Mouse (Mus musculus): ENCODE measurements around the gene Dock4. TPM values are rescaled to one million over a fixed set of nuclear protein-coding genes. Genes with fewer than 3 reads are reported as not detected.

Gene Dock4
- total RNA-seq, 1 experiment from 2014 or later: 20.7 TPM

DNA sequence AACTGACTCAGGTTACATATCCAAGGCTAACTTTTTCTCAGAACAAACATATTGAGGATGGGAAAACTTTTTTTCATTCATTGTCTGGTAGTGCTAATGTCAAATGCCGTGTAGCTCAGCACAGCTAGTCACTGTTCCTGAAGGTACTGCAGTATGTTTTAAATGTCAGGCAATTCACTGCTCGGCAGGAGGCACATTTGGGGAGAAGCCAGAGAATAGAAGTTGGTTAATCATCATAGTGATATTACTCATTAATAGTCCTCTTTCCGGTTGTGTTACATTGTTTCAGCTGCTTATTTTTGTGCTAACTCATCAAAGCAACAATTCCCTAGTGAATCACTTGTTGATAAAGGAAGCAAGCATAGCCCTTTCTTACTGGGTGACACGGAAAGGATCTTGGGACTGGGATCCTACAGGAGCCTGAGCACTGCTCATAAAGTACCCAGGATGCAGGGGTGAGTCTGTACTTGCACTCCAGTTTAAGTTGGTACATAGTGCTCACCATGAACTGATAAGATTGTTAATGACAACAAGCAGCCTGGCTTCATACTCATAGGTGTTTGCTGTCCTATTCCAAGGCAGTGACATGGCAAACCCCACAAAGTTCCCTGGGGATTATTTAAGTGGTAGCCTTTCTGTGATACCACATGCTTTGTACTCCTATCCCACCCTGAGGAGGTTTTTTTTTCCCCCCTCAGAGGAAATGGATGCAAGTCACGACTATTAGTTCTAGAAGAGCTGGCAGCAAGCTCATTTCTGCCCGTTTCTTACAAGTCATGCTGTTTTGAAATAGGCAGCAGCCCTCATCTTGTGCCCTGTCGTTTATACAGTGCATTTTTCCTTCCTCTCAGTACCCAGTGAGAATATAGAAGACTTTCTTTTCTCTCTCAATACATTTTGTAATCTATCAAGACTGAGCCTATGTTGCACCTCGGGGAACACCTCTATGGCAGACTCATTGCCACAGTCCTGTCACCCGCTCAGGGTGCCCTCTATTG, 123.5 kb downstream of the Dock4 start:
- peak; percentile 5 for DNase-seq

DNA sequence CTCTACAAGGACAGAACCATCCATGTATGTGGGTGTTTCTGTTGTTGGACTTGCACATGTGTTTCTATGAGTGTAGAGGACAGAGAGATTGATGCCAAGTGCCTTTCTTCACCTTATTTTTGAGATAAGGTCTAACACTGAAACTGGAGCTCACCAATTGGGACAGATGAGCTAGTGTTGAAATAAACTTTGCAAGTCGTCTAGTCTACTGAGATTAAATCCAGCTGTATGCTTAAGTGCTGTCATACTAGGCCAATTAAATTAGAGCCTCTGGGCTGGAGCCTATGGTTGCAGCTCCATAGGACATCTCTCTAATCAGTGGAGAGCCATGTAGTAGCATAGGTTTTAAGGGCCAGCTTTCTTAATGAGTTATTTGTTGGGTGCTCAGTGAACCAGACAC, 124.5 kb downstream of the Dock4 start:
- DNase-seq: no peak

DNA sequence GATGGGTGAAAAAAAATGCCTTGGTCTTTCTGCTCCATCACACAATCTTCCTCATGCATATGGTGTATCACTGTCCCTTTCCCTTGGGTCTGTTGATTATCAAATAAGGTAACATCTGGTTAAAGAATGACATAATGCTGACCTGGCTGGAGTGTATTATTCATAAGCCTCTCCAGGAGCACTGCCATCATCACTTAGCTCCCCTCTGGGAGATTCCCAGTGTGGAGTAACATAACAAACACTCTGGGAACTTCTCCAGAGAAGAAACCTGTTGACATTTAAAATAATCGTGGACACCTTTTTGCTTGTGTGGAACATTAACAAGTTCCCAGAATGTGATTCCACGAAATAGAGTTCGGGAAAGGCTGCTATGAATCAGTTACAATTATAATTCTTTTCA, 128.3 kb downstream of the Dock4 start:
- DNase-seq: no peak

DNA sequence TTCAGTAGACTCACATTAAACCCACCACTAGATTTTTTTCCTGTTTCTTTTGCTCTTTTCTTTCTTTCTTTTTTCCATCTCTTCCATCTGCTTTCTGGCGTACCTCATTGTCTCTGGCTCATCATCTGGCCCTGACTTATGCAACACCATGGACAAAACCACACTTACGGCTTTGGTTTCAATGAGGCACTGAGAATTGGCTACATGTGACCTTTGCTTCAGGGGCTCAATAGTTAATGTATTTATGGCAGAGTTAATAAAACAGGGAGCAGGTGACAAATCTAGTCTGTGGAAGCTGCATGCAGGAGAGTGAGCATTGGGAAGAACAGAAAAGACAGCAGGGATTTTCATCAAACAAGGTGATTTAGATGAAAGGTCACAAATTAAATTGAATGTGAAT, 131.0 kb downstream of the Dock4 start:
- no peak for DNase-seq

DNA sequence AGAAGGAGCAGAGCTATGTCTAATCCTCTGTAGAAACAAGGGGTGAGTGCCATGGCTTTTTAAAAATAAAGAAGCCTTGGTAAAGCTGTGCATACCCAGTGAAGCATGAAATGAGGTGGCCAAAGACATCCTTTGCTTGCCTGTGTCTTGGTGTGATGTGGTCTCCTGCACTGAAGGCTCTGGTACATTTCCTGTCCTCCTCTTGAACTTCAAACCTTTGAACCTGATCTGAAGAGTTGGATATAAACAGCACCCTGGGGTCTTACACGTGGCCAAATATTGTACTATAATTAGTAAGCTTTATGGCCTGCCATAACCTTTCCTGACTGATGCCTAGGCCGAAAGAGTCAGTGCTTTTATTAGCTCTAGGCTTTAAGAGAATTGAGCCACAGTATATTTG, 134.6 kb downstream of the Dock4 start:
- no peak for DNase-seq

DNA sequence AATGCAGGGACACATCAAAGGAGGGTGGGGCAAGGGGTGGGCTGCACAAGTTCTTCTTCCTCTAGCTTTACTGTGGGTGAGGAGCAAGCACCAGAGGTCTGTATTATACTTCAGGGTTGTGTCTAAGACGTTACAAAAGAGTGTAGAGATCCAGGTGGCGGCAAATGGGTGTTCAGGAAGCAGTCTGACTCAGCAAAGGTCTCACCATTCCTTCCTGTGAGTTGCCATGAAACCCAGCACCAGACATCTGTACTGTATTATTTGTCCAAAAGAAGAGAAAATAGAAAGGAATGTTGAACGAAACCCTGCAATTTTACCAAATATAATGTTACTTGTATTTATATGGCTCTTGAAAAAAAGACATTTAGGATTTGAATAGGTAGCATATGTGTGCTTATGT, 135.3 kb downstream of the Dock4 start:
- no peak for DNase-seq

DNA sequence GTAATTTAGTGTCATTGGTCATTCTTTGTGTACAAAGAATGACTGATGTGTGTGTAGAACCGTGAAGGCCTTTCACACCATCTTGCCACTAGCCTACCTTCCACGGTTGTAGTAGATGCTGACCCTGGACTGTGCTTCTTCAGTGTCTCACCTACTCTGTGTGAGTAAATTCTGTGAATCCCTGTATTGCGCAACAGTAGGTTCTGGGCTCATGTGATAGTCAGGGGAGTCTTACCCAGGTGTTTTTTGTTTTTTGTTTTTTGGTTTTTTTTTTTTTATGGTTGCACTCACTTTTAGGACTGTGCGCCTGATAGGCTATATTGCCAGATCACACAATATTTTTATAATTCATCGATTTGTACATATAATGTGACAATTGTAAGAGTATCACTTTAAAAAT, 136.3 kb downstream of the Dock4 start:
- no peak for DNase-seq

DNA sequence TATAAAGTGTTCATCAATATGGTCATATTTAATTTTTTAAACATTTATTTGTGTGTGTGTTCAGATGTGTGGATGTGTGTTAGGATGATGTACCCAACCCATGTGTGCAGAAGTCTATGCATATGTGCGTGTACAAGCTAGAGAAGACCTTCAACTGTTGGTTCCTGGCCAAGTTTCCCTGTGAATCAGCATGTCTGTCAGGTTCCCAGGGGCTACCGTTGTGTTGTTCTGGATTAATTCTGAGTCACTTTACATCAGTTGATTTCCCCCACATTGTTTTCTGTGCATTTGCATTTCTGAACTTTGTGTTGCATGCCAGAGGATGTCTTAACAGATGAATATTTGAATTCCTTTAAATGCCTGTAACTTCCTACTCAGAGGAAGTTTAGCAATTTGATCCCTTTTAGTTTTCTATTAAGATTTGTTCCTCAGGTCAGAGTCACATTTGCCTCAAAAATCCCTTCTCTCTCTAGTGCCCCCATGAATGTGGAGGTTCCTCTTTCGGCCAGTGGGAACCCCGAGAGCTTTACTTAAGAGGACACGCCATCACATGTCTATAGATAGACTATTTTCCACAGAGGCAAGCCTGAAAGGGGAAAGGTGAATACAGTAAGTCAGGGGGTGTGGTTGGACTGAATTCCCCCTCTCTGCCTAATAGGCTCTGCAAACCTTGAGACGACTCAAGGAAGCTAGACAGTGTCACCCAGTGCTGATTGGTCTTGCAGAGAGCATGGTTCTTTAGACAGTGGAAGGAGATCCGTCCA, 139.0 kb downstream of the Dock4 start:
- peak; percentile 9 for DNase-seq

DNA sequence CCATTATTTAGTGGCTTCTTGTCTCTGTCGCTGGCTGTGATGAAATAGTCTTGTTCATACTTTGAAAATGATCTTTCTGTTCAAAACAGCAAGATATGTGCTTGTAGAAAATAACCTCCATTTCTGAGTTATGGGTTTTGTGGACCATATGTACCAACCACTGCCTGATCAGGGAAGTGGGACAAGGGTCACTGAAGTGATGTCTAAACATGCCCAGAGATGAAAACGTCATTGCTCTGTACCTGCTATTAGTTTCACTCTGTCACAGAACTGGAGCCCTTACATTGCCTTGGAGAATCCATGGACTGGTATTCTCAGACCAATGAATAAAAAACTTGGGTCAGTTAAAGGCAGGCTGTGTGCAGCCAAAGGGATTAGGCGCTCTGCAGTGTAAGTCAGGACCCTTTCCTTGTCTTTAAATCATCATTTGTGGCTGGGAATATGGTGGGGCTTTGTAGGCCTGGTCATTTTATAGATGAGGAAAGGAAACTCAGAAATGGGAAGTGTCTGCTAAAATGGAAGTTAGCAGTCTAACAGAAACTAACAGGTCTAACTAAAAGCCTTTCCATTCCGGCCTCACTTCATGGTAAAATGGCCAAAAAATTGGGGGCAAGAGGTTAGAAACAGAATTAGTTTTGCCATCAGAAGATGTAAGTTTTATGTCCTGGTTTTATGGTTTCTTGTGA, 139.8 kb downstream of the Dock4 start:
- DNase-seq: no peak

DNA sequence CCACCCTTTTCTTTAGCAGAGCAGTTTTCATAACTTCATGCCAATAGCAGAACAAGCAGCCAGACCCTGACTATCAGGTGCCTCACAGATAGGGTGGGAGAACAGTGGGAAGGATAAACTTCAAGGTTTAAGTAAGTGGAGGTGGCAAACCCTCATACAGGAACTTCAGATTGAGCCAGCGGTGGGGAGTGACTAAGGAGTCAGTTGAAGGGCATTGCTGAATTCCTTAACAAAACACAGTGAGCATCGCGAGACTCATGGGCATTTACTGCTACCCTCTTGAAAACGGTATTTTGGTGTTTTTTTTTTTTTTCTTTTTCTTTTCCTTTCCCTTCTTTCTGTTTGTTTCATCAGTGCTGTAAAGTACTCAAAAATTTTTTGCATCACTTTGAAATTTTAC, 148.4 kb downstream of the Dock4 start:
- no peak for DNase-seq

DNA sequence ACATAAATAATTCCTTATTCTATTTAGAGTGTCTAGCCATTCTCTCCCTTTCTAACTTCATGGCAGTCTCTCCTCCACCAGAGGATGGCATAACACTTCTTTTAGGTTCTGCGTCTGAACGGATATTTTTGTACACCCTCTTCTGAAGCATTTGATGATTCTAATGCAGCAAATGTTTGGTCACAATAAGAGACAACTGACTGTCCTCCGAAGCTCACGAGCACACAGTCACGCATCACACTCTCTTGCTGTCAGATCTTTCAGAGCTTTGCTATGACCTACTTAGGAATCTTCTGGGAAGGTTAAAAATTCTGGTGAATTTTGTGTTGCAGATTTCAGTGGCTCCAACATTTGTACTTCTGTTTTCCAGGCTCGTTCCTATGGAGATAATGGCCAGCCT, 149.7 kb downstream of the Dock4 start:
- no peak for DNase-seq

DNA sequence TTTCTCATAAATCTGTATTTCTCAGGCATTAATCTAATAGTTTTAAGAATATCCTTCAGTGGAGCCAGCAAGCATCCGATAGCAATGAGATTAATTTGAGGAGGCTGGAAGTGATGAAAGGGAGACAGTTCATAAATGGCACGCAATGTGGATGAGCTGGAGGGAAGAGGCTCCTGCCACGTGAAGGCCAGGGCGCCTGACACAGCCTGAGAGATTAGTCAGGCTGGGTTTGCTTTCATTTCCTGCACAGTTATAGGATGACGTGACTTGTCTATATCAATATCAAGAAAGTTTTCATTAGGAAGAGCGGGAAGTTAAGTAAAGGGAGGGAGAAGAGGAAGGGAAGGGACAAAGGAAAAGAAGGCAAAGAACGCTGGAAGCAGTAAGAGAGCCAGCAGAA, 150.3 kb downstream of the Dock4 start:
- peak; percentile 19 for DNase-seq

DNA sequence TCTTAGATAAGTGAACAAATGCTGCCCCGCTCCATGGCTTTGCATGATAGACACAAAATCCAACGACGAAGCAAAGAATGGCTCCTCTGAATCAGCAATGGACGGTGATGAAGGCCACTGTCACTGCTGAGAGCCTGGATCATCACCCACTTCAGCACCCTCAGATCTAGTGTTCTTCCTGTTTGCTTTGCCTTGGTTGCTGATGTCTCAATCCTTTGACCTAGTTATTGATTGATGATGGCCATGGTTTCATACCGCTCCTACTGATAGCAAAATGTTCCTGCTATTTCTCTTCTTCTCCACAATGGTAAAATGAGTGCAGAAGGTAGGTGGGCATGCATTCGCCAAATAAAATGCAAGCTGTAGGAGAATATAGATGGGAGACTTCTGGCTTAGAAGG, 150.7 kb downstream of the Dock4 start:
- DNase-seq: no peak

DNA sequence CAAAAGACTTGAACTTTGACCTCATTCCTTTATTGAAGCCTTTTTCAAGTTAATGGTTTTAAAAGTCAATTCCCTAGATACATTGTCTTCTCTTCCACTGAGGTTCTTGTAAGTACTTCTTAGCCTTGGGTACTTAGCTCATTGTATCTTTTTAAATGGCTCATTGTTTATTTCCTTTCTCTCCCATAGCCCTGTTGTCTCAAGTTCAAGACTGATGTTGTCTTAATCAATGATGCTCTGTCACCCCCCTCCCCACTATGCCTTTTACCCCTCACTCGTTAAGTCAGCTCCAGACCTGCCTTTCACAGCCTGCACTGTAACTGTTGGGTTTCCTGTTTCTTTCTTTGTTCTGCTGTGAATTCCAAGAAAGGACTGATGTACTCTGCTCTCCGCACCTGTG, 154.2 kb downstream of the Dock4 start:
- no peak for DNase-seq

DNA sequence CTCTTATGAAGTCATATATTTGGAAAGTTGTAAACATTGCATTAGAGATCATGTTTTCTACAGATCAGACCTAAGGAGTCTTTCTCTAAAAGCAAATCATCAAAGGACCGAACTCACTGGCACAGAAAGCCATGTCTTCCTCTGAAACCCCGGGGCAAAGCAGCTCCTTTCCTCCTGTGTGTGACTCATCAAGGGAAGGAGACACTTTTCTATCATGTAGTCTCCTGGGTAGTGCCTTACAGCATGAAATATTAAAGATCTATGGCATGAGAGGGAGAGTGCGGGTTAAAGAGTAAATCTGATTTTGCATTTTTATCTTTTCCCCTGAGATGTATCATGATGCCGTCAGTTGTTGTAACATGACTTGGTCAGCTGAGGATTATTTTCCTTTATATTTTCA, 159.8 kb downstream of the Dock4 start:
- DNase-seq: no peak

DNA sequence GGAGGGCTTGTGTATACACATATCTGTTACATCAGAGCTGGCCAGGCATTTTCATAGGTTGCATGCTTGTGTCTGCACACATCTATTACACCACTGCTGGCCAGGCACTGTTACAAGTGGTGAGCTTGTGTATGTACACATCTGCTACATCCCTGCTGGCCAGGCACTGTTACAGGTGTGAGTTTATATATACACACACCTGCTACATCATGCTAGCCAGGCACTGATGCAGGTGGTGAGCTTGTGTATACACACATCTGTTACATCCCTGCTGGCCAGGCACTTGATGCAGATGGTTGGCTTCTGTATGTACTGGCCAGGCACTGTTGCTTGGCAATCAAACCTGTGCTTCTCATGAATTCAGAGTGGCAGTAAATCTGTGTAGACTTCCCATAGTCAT, 177.2 kb downstream of the Dock4 start:
- DNase-seq: no peak

DNA sequence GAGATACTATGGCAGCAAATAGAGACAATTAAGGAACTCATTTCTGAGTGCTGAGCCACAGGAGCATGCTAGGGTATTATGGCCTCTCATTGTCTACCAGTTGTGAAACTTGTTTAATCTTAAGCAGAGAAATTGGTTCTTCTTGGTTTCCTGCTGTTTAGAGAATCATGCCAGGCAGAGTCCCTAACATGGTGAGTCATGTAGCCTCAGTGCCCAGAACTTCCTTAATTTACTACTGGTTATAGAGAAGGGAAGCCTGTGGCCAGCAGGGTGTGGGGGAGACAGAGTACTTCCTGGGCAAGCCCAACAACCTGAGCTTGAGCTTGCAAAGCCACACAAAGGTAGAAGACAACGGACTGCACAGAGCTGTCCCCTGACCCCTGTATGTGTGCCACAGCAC, 180.8 kb downstream of the Dock4 start:
- DNase-seq: peak; percentile 23

DNA sequence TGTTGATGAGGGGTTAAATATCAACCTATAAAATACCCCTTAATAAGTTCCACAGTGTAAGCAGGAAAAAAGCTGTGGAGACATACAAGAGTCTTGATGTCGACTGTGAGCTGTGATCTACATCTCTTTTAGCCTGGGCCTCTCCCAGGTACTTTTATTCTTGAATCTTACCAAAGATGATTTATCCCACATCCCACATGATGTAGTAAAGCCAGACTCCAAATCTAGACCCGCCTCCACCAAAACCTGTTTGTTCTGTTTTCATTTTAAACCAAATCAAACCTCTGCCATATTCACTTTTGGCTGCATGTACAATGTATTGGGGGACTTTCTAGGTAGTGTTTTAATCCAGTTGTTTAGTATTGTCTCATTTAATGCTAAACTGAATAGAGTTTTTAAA, 187.5 kb downstream of the Dock4 start:
- no peak for DNase-seq

DNA sequence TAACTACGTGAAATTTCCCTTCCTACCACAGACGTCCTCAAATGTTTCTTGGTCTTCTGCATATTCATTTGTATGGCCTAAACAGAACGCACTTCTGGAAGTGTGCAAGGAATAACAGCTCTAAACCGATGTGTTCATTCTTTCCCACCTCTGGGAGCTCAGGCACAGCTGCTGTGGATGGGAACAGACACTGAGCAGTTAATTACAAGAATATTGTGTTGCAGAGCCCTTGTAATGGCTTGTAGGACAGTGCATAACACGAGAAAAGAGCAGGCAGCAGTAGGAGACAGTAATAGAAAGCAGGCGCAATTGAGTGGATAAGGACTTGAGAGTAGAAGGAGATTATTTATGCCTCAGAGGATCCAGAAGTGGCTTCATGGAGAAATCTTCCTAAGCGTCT, 188.4 kb downstream of the Dock4 start:
- no peak for DNase-seq

DNA sequence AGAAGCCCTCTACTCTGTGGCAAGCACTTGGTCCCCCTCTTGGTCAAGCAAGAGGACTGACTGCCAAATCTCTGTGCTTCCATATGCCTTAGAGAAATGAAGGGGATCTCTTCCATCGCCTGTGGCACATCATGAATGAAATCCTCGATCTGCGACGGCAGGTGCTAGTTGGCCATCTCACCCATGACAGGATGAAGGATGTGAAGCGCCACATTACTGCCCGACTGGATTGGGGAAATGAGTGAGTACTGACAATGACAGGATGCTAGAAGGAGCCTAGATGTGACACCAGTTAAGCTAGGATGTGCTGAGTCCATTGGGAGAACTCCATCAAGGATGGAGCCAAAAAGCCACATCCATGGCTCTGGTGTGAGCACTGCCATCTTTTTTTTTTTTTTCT, 190.2 kb downstream of the Dock4 start:
- no peak for DNase-seq

DNA sequence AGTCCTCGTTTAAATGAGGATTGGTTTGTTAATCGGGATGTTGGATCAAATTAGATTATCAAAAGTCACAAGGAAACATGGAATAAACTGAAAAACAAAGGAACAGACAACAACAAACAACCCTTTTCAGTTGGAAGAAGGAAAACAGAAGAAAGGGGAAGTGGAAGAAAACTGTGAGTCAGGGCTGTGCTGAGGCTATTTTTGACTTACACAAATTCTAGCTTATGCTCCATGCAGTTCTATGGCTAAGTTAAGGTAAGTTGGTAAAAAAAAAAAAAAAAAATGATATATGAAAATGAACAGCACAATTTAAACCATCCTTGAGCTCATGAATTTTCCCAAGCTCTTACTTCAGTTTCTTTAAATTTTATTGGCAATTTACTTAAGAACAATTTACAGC, 191.7 kb downstream of the Dock4 start:
- no peak for DNase-seq

DNA sequence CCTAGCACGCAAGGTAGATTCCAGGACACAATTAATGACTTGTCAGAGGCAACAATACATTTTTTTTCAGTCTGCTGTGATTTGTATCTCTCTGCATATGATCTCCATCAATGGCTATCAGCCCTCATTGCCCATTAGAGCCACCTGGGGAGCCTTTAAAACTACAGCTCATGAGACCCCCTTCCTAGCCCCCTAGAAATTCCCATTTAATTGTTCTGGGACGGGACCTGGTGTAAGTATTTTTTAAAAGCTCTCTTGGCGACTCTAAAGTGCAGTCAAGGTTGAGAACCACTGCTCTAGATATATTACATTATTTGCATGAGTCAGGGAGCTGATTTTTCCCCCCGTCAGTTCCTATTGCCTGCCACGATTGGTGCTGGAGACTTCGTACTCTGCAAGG, 200.1 kb downstream of the Dock4 start:
- DNase-seq: no peak

DNA sequence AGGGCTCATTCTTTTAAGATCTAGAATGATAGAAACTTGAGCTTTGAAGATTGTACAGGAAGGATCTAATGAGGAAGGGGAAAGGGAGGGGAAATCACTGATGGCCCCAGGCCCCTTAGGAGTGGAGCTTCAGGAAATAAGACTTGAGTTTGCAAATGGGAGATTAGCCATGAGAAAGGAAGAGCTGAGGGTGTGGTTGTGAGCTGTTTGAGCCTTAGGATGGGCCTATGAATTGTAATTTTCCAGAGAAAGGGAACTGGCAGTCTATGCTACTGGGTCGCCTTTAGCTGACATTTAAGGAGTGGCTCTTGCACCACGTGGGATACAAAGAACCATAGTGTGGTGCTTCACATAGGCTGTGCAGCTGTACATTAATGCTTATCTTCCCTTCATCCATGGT, 208.6 kb downstream of the Dock4 start:
- DNase-seq: no peak

All from adrenal gland, postnatal 25 days (tissue).